23 mouse cellular contexts compared by ENCODE assay signal in genomic region chr16:75752876-75753275, GRCm38 (mm10). TPM values are rescaled to one million over a fixed set of nuclear protein-coding genes. Genes with fewer than 3 reads are reported as not detected.
DNase-seq lines count a peak whose midpoint lies in the region; ATAC-seq and TF ChIP-seq lines count a peak whose summit lies in the region.
"Had no signal": no experiment of that assay in that cellular context is flagged by ENCODE, and none has a peak within 500 bp of the region (broad histone marks: within the 10 kb centered on the region; RNA-seq: fewer than 3 reads in every experiment).

No protein-coding gene starts in this region.

- no peak for TF ChIP-seq CTCF in MEL (IDR thresholded peaks at IDR 0.05 in 2 of 3, conservative IDR thresholded peaks at IDR 0.05 in 1 of 3; ENCODE audit: control insufficient read depth in 1 of 3, insufficient read depth in 1 of 3, low read depth in 2 of 3, low read length in 3 of 3, poor library complexity in 1 of 3, severe bottlenecking in 1 of 3)

- H3K27ac ChIP-seq in MEL (ENCODE audit: control insufficient read depth, low read depth, low read length): no peak overlapping the region
- H3K27ac ChIP-seq in kidney, embryonic 14.5 days (ENCODE audit: low read depth, low read length): no peak overlapping the region
- H3K27ac ChIP-seq: embryonic facial prominence, embryonic 10.5 days; forebrain, embryonic 12.5 days; hindbrain, embryonic 10.5 days; hindbrain, postnatal 0 days; layer of hippocampus, adult 2 months; limb, embryonic 12.5 days; midbrain, embryonic 12.5 days had no signal

- H3K4me3 ChIP-seq in MEL (ENCODE audit: control insufficient read depth in 1 of 2, insufficient read depth in 1 of 2, low read depth in 2 of 2, low read length in 2 of 2): no peak overlapping the region
- no peak overlapping the region for H3K4me3 ChIP-seq in kidney, embryonic 14.5 days (ENCODE audit: low read length)
- H3K4me3 ChIP-seq: embryonic facial prominence, embryonic 10.5 days; forebrain, embryonic 12.5 days; hindbrain, embryonic 10.5 days; layer of hippocampus, adult 2 months; limb, embryonic 12.5 days; midbrain, embryonic 12.5 days had no signal

- H3K4me1 ChIP-seq in MEL (ENCODE audit: control insufficient read depth in 1 of 2, insufficient read depth in 2 of 2, low read length in 2 of 2): no peaks in the 10 kb centered on the region
- no peaks in the 10 kb centered on the region for H3K4me1 ChIP-seq in kidney, embryonic 14.5 days (ENCODE audit: control insufficient read depth, insufficient read depth, low read length)
- H3K4me1 ChIP-seq: embryonic facial prominence, embryonic 10.5 days; forebrain, embryonic 12.5 days; hindbrain, embryonic 10.5 days; limb, embryonic 12.5 days; midbrain, embryonic 12.5 days had no signal

- no peaks in the 10 kb centered on the region for H3K27me3 ChIP-seq in MEL (ENCODE audit: control insufficient read depth in 1 of 2, insufficient read depth in 2 of 2, low read length in 2 of 2)
- H3K27me3 ChIP-seq in kidney, embryonic 14.5 days (ENCODE audit: control insufficient read depth, insufficient read depth, low read length): no peaks in the 10 kb centered on the region
- H3K27me3 ChIP-seq: forebrain, embryonic 12.5 days; limb, embryonic 12.5 days; midbrain, embryonic 12.5 days had no signal

- DNase-seq in 3134 (ENCODE audit: extremely low read depth, insufficient read length, low spot score) (peak; percentile 48), 3T3-L1 (ENCODE audit: low read depth, low spot score) (peak; percentile 93), MEL (ENCODE audit: low read depth, low spot score) (peak; percentile 62)
- DNase-seq in c-Kit-negative CD71-positive TER-119-positive erythroid progenitor cells, embryonic 14.5 days (ENCODE audit: low read depth, low spot score): peak; percentile 20
- no peak for DNase-seq in gastrocnemius, postnatal 4 days (ENCODE audit: low spot score in 2 of 2)
- DNase-seq: cerebellum, adult 9-10 months; kidney, adult 9 months; kidney, postnatal 25 days; lung, embryonic 14.5 days; thymus, adult 18-20 months; thymus, postnatal 36 days had no signal

- TF ChIP-seq EP300 in MEL (IDR thresholded peaks at IDR 0.05; ENCODE audit: low read depth in 1 of 2, low read length in 2 of 2): no peak

- no peak for TF ChIP-seq RAD21 in MEL (IDR thresholded peaks at IDR 0.05; ENCODE audit: low read depth, low read length)

- no peaks in the 10 kb centered on the region for H3K79me2 ChIP-seq in MEL (ENCODE audit: control insufficient read depth, insufficient read depth, low read length, poor library complexity)

- H3K4me2 ChIP-seq in kidney, embryonic 14.5 days (replicated peaks; ENCODE audit: low read depth, low read length): no peak overlapping the region
- H3K4me2 ChIP-seq: forebrain, embryonic 12.5 days; heart, embryonic 11.5 days; limb, embryonic 12.5 days; liver, embryonic 11.5 days; lung, embryonic 14.5 days; midbrain, embryonic 12.5 days had no signal

- H3K9ac ChIP-seq in MEL (ENCODE audit: control insufficient read depth, low read depth, low read length, poor library complexity, severe bottlenecking): no peak overlapping the region
- H3K9ac ChIP-seq in kidney, embryonic 14.5 days (ENCODE audit: low read depth, low read length): no peak overlapping the region
- H3K9ac ChIP-seq: forebrain, embryonic 12.5 days; limb, embryonic 12.5 days; lung, embryonic 14.5 days; midbrain, embryonic 12.5 days had no signal

- WGBS in kidney, embryonic 14.5 days: 77% methylated on average over 1 of the region's 1 CpGs

- peaks cover 1 to 7% of the 10 kb centered on the region in 2 experiments; a peak in 2 of 4 replicates for H3K36me3 ChIP-seq in MEL (ENCODE audit: control insufficient read depth in 1 of 2, insufficient read depth in 2 of 2, low read length in 2 of 2)
- peaks cover 22% of the 10 kb centered on the region for H3K36me3 ChIP-seq in kidney, embryonic 14.5 days (ENCODE audit: control insufficient read depth, insufficient read depth, low read length)

- no peak for TF ChIP-seq POLR2A in MEL (IDR thresholded peaks at IDR 0.05; ENCODE audit: control insufficient read depth in 1 of 2, insufficient read depth in 1 of 2, low read depth in 1 of 2, low read length in 2 of 2, poor library complexity in 1 of 2)

- H3K9me3 ChIP-seq in MEL (replicated peaks; ENCODE audit: insufficient read depth, low read length): no peaks in the 10 kb centered on the region
- H3K9me3 ChIP-seq in kidney, embryonic 14.5 days (ENCODE audit: control insufficient read depth, low read length): no peaks in the 10 kb centered on the region
- H3K9me3 ChIP-seq: embryonic facial prominence, embryonic 10.5 days; forebrain, embryonic 12.5 days; hindbrain, embryonic 10.5 days; limb, embryonic 12.5 days; midbrain, embryonic 12.5 days had no signal

- no peak for ATAC-seq in erythroid progenitor cell, adult 5-6 weeks (replicated peaks; ENCODE audit: low FRiP score, poor library complexity, severe bottlenecking)
- ATAC-seq in kidney, embryonic 14.5 days (ENCODE audit: low FRiP score, low TSS enrichment): no peak
- ATAC-seq: hindbrain, postnatal 0 days; intestine, embryonic 16.5 days had no signal

TF ChIP-seq in MEL, 35 proteins besides CTCF, POLR2A, EP300 and RAD21:
- no peak for TF ChIP-seq JUND (IDR thresholded peaks at IDR 0.05; ENCODE audit: low read depth, low read length)
- TF ChIP-seq ETS1 (IDR thresholded peaks at IDR 0.05; ENCODE audit: low read depth, low read length): peak; percentile 57

RNA-seq across cellular contexts. Expression of gene Hspa13, which starts 14.0 kb away (rescaled TPM):
- total RNA-seq in MEL (2012; rRNA removed): 17.6 and 18.4 TPM in 2 replicates
- polyA plus RNA-seq in MEL (2012; ENCODE audit: insufficient read depth in 1 of 2, insufficient read length in 2 of 2, low read depth in 1 of 2, low replicate concordance in 2 of 2, missing spikeins in 1 of 2): 10 to 100 TPM in 1 of 2 experiments, not detected in 1; 16.0 TPM
- 7.2 and 10.5 TPM in 2 replicates for total RNA-seq in erythroid progenitor cell, adult 5-6 weeks (2015; ENCODE audit: low replicate concordance)
- total RNA-seq in erythroid progenitor cell, adult 5-6 weeks (2017; ENCODE audit: low replicate concordance): 9.0 and 10.9 TPM in 2 replicates
- total RNA-seq in gastrocnemius, postnatal 4 days (2021): 10 to 100 TPM; 18.2 to 20.6 TPM
- polyA plus RNA-seq in kidney, embryonic 14.5 days (2014; fragmentation: Nextera tagmentation; extraction: Ambion mirVana): 34.4 and 42.5 TPM in 2 replicates

Comparison
In these comparisons a context has a peak if more than half of its experiments do, and no peak if none do; other contexts are left out.
1. DNase-seq: peak in 3134 (single experiment), 3T3-L1 (single experiment), MEL (single experiment) and c-Kit-negative CD71-positive TER-119-positive erythroid progenitor cells, embryonic 14.5 days (single experiment); none in gastrocnemius, postnatal 4 days (0 of 2).